Mouse (Mus musculus): ENCODE data around the gene Retreg1.
A peak's percentile ranks its signal among the peaks of the same experiment; 100 is the strongest.

Retreg1 gene

GRCm38 (mm10) chr15:25843086-25843991 lies at the start of gene Retreg1:
Retreg1 (plus strand) TSS chr15:25843180.
- DNase-seq, result peak; percentile 68 to 74

- no peak for DNase-seq
Measured at GRCm38 (mm10) chr15:25794123-25794522, 48.9 kb upstream of the Retreg1 start.

GRCm38 (mm10) chr15:25795496-25795895 lies 47.5 kb upstream of the Retreg1 start:
- DNase-seq, result no peak

- DNase-seq, result no peak
Measured at GRCm38 (mm10) chr15:25796353-25796752, 46.6 kb upstream of the Retreg1 start.

- no peak for DNase-seq
Measured at GRCm38 (mm10) chr15:25797179-25797578, 45.8 kb upstream of the Retreg1 start.

GRCm38 (mm10) chr15:25797888-25798287 lies 45.1 kb upstream of the Retreg1 start:
- DNase-seq, result no peak

- no peak for DNase-seq
Measured at GRCm38 (mm10) chr15:25801726-25802125, 41.3 kb upstream of the Retreg1 start.

GRCm38 (mm10) chr15:25802194-25802593 lies 40.8 kb upstream of the Retreg1 start:
- DNase-seq, result no peak

GRCm38 (mm10) chr15:25803111-25803510 lies 39.9 kb upstream of the Retreg1 start:
- DNase-seq, result no peak

GRCm38 (mm10) chr15:25805336-25806110 lies 37.5 kb upstream of the Retreg1 start:
- DNase-seq, result peak; percentile 77 to 84

GRCm38 (mm10) chr15:25806363-25806762 lies 36.6 kb upstream of the Retreg1 start:
- DNase-seq, result no peak

- no peak for DNase-seq
Measured at GRCm38 (mm10) chr15:25806878-25807277, 36.1 kb upstream of the Retreg1 start.

GRCm38 (mm10) chr15:25808677-25809460 lies 34.1 kb upstream of the Retreg1 start:
- DNase-seq, result no peak

- no peak for DNase-seq
Measured at GRCm38 (mm10) chr15:25809669-25810068, 33.3 kb upstream of the Retreg1 start.

GRCm38 (mm10) chr15:25811834-25812250 lies 31.1 kb upstream of the Retreg1 start:
- no peak for DNase-seq

- no peak for DNase-seq
Measured at GRCm38 (mm10) chr15:25812479-25812878, 30.5 kb upstream of the Retreg1 start.

GRCm38 (mm10) chr15:25814535-25814934 lies 28.4 kb upstream of the Retreg1 start:
- no peak for DNase-seq

- DNase-seq, result no peak
Measured at GRCm38 (mm10) chr15:25817191-25817590, 25.8 kb upstream of the Retreg1 start.

GRCm38 (mm10) chr15:25821981-25822380 lies 21.0 kb upstream of the Retreg1 start:
- no peak for DNase-seq

GRCm38 (mm10) chr15:25822656-25823055 lies 20.3 kb upstream of the Retreg1 start:
- DNase-seq, result no peak

- DNase-seq, result no peak
Measured at GRCm38 (mm10) chr15:25826531-25826961, 16.4 kb upstream of the Retreg1 start.

GRCm38 (mm10) chr15:25828464-25828863 lies 14.5 kb upstream of the Retreg1 start:
- DNase-seq, result no peak

- no peak for DNase-seq
Measured at GRCm38 (mm10) chr15:25830426-25830825, 12.6 kb upstream of the Retreg1 start.

All from cerebellum, postnatal 36 days (tissue).